Mouse (Mus musculus) embryonic facial prominence, embryonic 14.5 days (tissue): ENCODE measurements around the gene Fam229a. TPM values are rescaled to one million over a fixed set of nuclear protein-coding genes. Genes with fewer than 3 reads are reported as not detected.
A peak's percentile ranks its signal among the peaks of the same experiment; 100 is the strongest.

Experiments used
- ATAC-seq: fragments of 200-750 bp; cut with Nextera tagmentation; 2 replicates; pipeline ENCODE4 v1.8.0; 2017; ENCODE audit warnings: low read depth, moderate number of reproducible peaks, moderate TSS enrichment
- DNase-seq: peaks from one replicate; pipeline ENCODE4 v3.0.0-alpha.2; 2015; ENCODE audit warnings: low spot score
- H3K27ac ChIP-seq: fragments of 300-500 bp; sonication (generic); replicated peaks from 2 replicates; pipeline ENCODE4 v1.5.1; 2014; ENCODE audit warnings: low read depth, mild to moderate bottlenecking, low read length, moderate library complexity
- H3K27me3 ChIP-seq: fragments of 300-500 bp; sonication (generic); replicated peaks from 2 replicates; pipeline ENCODE4 v1.6.1; 2014; ENCODE audit warnings: low read length; ENCODE audit not compliant: control insufficient read depth, insufficient read depth
- H3K36me3 ChIP-seq: fragments of 300-500 bp; sonication (generic); 2 replicates; pipeline ENCODE4 v1.6.1; 2014; ENCODE audit warnings: low read length, mixed read lengths; ENCODE audit not compliant: control insufficient read depth, insufficient read depth
- H3K4me1 ChIP-seq: fragments of 300-500 bp; sonication (generic); 2 replicates; pipeline ENCODE4 v1.6.1; 2014; ENCODE audit warnings: antibody characterized with exemption, low read length; ENCODE audit not compliant: control insufficient read depth, insufficient read depth
- H3K4me2 ChIP-seq: fragments of 300-500 bp; sonication (generic); 2 replicates; pipeline ENCODE4 v1.6.1; 2014; ENCODE audit warnings: low read depth, mild to moderate bottlenecking, low read length, moderate library complexity, mixed read lengths
- H3K4me3 ChIP-seq: fragments of 300-500 bp; sonication (generic); 2 replicates; pipeline ENCODE4 v1.5.1; 2014; ENCODE audit warnings: low read depth, mild to moderate bottlenecking, low read length
- H3K9ac ChIP-seq: fragments of 300-500 bp; sonication (generic); 2 replicates; pipeline ENCODE4 v1.6.1; 2014; ENCODE audit warnings: low read depth, mild to moderate bottlenecking, low read length, moderate library complexity, mixed read lengths
- H3K9me3 ChIP-seq: fragments of 300-500 bp; sonication (generic); 2 replicates; pipeline ENCODE4 v1.6.1; 2016; ENCODE audit warnings: low read length; ENCODE audit not compliant: control insufficient read depth
- WGBS: fragments of 180-500 bp; shearing (Covaris S2); extraction: QIAGEN DNeasy Blood & Tissue Kit; methylation state at CpG from one replicate; pipeline ENCODE4 v1.1.7; 2014; 5-methylcytosine and 5-hydroxymethylcytosine counted together
- polyA plus RNA-seq: library from polyadenylated mRNA; unstranded; fragments of >200 nt; fragmentation: Nextera tagmentation; extraction: Ambion mirVana; gene quantifications from 2 replicates; pipeline ENCODE4 v1.2.1, GENCODE M21; 2014

Gene Fam229a
- polyA plus RNA-seq, 1 experiment from 2014 or later = not detected

DNA sequence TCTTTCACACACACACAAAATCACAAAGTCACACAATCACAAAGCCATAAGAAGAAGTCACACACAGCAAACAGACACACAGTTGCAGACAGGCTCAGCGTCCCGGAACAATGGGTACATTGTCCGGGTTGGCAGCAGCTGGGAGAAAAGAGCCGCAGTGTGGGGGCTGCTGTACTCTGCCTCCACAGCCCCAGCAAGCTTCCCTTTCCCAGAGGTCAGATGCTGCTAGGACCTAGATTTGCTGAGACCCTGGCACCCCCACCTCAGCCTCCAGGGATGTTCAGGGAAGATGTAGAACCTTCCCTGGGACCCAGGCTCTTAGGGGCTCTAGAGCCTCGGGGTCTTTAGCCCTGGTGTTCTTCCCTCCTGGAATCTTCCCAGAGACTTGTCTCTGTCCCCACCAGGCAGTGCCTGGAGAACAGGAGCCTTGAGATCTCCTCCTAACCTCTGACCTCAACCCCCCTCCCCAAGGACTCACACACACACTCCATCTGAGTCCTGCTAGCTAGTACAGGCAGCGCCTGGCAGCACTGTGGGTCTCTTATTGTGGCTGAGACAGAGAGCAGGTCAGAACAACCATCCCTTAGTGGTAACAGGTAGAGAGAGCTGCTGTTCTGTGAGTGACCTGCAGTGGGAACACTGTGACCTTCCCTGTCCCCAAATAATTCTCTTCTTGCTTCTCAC, 20.6 kb downstream of the Fam229a start:
- ATAC-seq = no peak
- no peak overlapping the region for H3K27ac ChIP-seq
- H3K9me3 ChIP-seq = no peaks in the 10 kb centered on the region
- WGBS = 14% methylated on average over 6 of the region's 6 CpGs
- no peak overlapping the region for H3K9ac ChIP-seq
- no peaks in the 10 kb centered on the region for H3K27me3 ChIP-seq
- DNase-seq = peak; percentile 35
- H3K4me3 ChIP-seq = no peak overlapping the region
- H3K4me2 ChIP-seq = no peak overlapping the region
- peaks cover 17% of the 10 kb centered on the region for H3K36me3 ChIP-seq
- H3K4me1 ChIP-seq = peaks cover 13% of the 10 kb centered on the region

DNA sequence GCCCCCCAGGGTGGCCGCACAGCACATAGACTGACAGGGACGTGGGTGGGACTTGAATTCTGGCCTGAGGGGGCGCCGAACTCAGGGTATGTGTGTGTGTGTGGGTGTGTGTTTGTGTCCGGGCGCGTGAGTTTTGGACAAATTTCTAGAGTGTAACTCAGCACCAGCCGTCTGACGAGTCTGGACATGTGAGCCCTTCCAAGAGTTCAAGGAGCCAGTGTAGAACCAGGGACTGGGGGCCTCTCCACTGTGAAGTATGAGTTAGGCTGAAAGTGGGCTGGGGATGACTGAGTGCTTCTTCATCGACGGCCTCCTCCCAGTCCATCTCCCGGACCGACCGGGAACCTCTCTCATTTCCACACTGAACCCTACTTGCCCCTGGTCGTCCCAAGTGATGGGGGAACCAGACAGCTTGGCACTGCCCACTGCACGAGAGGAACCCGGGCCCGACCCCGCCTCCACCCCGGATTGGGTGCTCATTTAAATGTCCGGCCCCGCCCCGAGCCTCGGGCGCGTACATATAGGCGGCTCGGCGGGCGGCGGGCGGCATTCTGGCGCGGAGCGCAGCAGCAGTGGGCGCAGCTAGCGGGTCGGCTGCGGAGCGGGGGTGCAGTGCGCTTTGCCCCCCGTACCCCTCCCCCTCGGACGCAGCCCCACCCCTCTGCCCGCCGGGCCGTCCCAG, 22.2 kb downstream of the Fam229a start, which contains the start of gene Marcksl1:
TSS of gene Marcksl1 (plus strand) at position 496 of the 682 bp plus-strand sequence.
- ATAC-seq (peak; percentile 89), DNase-seq (peak; percentile 95)
- no peaks in the 10 kb centered on the region for H3K9me3 ChIP-seq
- no peaks in the 10 kb centered on the region for H3K27me3 ChIP-seq
- peak within 1 kb of the TSS; percentile 67 for H3K4me2 ChIP-seq
- peak within 1 kb of the TSS; percentile 96 for H3K27ac ChIP-seq
- peaks cover 33% of the 10 kb centered on the region for H3K36me3 ChIP-seq
- peak within 1 kb of the TSS; percentile 100 for H3K9ac ChIP-seq
- H3K4me1 ChIP-seq = peaks cover 13% of the 10 kb centered on the region
- 9% methylated on average over 21 of the region's 47 CpGs for WGBS
- H3K4me3 ChIP-seq = peak within 1 kb of the TSS; percentile 99

DNA sequence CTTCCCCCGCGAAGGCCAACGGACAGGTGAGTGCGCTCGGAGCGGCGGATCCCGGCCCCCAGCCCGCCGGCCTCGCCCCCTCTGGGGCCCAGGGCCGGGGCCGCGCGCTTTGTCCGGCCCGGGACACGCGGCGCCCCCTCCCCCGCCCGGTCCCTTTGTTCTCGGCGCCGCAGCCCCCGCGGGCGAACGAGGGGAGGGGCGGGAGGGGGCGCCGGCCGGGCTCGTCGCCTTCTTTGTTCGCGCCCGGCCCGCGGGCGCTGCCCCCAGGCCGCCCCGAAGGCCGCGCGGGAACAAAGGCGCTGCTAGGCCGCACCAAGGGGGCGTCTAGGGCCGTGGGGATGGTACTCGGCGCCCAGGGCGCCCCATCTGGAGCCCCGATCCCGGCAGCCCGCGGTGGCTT, 22.9 kb downstream of the Fam229a start:
- H3K4me3 ChIP-seq = peak overlapping the region; percentile 99
- peak overlapping the region; percentile 96 for H3K27ac ChIP-seq
- H3K9me3 ChIP-seq = no peaks in the 10 kb centered on the region
- DNase-seq (peak; percentile 21), ATAC-seq (peak; percentile 19)
- H3K4me1 ChIP-seq = peaks cover 13% of the 10 kb centered on the region
- H3K9ac ChIP-seq = peak overlapping the region; percentile 100
- H3K4me2 ChIP-seq = peak overlapping the region; percentile 67
- H3K36me3 ChIP-seq = peaks cover 40% of the 10 kb centered on the region
- WGBS = 2% methylated on average over 8 of the region's 57 CpGs
- no peaks in the 10 kb centered on the region for H3K27me3 ChIP-seq

- 2% methylated on average over 17 of the region's 35 CpGs for WGBS
These were observed 23.4 kb downstream of the Fam229a start for GRCm38 (mm10) chr4:129514300-129514898.

DNA sequence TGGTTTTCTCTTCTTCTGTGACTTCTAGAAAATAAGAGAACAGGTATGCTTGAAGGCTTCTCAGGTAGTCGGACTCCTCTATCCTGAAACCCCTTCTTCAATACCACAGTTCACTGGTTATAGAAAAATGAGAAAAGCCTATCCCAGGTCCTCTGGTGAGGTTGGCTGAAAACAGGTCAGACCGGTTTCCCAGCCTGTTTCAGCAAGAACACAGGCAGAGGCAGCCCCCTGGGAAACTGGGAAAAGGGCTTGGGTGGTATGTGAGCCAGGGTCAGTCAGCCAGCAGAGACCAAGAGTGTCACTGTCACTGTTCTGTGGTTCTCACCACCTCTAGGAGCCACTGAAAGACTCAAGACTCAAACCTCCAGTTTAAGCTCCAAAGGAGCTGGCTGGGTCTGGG, 25.9 kb downstream of the Fam229a start:
- peak; percentile 87 for DNase-seq
- WGBS = 32% methylated on average over 2 of the region's 2 CpGs

More at GRCm38 (mm10) chr4:129514300-129514898, 23.4 kb downstream of the Fam229a start:
- Histone ChIP-seq H3K4me1 (peaks cover 13% of the 10 kb centered on the region), H3K27ac (peak overlapping the region; percentile 96), H3K9me3 (no peaks in the 10 kb centered on the region), H3K36me3 (peaks cover 43% of the 10 kb centered on the region), H3K27me3 (no peaks in the 10 kb centered on the region), H3K9ac (peak overlapping the region; percentile 100), H3K4me2 (peak overlapping the region; percentile 67), H3K4me3 (peak overlapping the region; percentile 99)
- ATAC-seq (peak; percentile 32), DNase-seq (peak; percentile 62)

GRCm38 (mm10) chr4:129518519-129518918, 27.5 kb downstream of the Fam229a start:
- H3K4me2 ChIP-seq = no peak overlapping the region
- no peaks in the 10 kb centered on the region for H3K4me1 ChIP-seq
- H3K27ac ChIP-seq = no peak overlapping the region
- DNase-seq (no peak), ATAC-seq (no peak)
- no peaks in the 10 kb centered on the region for H3K9me3 ChIP-seq
- no peaks in the 10 kb centered on the region for H3K27me3 ChIP-seq
- WGBS = 84% methylated on average over 7 of the region's 8 CpGs
- peaks cover 85% of the 10 kb centered on the region for H3K36me3 ChIP-seq
- H3K9ac ChIP-seq = no peak overlapping the region
- H3K4me3 ChIP-seq = no peak overlapping the region

More for the DNA sequence above, 25.9 kb downstream of the Fam229a start:
- no peak; the same call in 1 of the 2 replicates for ATAC-seq
- Histone ChIP-seq H3K27ac (peak overlapping the region; percentile 59), H3K4me1 (peaks cover 5% of the 10 kb centered on the region), H3K4me2 (no peak overlapping the region), H3K9me3 (no peaks in the 10 kb centered on the region), H3K36me3 (peaks cover 69% of the 10 kb centered on the region), H3K4me3 (no peak overlapping the region), H3K9ac (no peak overlapping the region), H3K27me3 (no peaks in the 10 kb centered on the region)

DNA sequence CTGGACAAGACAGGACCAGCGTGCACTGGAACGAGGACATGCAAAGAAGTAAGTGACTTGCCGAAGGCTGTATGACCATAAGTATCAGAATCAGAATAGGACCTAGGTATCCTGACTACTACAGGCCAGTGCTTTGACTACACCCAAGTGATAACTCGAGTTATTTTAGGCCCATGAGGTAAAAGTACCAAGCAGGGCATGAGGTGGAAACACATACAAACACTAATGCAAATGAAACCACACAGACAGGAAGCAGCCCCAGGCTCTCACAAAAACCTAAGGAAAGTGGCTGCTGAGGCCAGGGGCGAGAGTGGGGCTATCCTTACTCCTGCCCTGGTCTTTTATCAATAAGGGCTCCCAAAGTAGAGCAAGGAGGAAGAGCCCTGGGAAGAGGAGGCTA, 34.3 kb downstream of the Fam229a start:
- Histone ChIP-seq H3K9ac (no peak overlapping the region), H3K4me1 (no peaks in the 10 kb centered on the region), H3K4me2 (no peak overlapping the region), H3K36me3 (peaks cover 93% of the 10 kb centered on the region), H3K27ac (no peak overlapping the region), H3K27me3 (no peaks in the 10 kb centered on the region), H3K9me3 (no peaks in the 10 kb centered on the region), H3K4me3 (no peak overlapping the region)
- no peak for DNase-seq
- 90% methylated on average over 5 of the region's 5 CpGs for WGBS
- no peak for ATAC-seq

DNA sequence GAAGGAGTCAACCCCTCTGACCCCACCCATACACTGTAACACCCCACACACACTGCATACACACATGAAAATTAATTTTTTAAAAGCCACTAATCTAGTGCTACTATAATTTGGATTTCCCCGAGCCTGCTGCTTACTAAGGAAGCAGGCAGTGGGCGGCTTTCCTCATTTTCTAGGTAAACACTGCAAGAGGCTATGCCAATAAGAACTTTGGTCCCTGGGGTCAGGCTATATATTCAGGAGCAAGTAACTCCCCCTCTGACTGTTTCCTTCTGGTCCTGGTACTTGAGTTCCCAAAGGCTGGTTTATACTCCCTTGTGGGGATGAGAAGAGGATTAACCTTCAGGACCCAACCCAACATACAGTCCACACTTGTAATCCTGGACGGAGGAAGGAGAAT, 34.9 kb downstream of the Fam229a start:
- H3K36me3 ChIP-seq = peaks cover 93% of the 10 kb centered on the region
- no peaks in the 10 kb centered on the region for H3K27me3 ChIP-seq
- 85% methylated on average over 3 of the region's 3 CpGs for WGBS
- no peak for ATAC-seq
- no peak overlapping the region for H3K4me3 ChIP-seq
- H3K4me1 ChIP-seq = no peaks in the 10 kb centered on the region
- H3K27ac ChIP-seq = no peak overlapping the region
- no peak overlapping the region for H3K9ac ChIP-seq
- H3K4me2 ChIP-seq = no peak overlapping the region
- no peaks in the 10 kb centered on the region for H3K9me3 ChIP-seq
- no peak for DNase-seq
